Mouse (Mus musculus) hindbrain, embryonic 13.5 days (tissue): ENCODE measurements around the gene Btbd6. TPM values are rescaled to one million over a fixed set of nuclear protein-coding genes. Genes with fewer than 3 reads are reported as not detected.

Source experiments
- ATAC-seq: fragments of 200-750 bp; cut with Nextera tagmentation; 2 replicates; pipeline ENCODE4 v1.8.0; 2017; ENCODE audit warnings: moderate TSS enrichment; ENCODE audit not compliant: low FRiP score
- H3K27ac ChIP-seq: fragments of 300-500 bp; sonication (generic); 2 replicates; pipeline ENCODE4 v1.5.1; 2015; ENCODE audit warnings: inconsistent platforms, mild to moderate bottlenecking, moderate library complexity
- H3K27me3 ChIP-seq: fragments of 300-500 bp; sonication (generic); 2 replicates; pipeline ENCODE4 v1.6.1; 2015; ENCODE audit warnings: mild to moderate bottlenecking, inconsistent platforms
- H3K36me3 ChIP-seq: fragments of 300-500 bp; sonication (generic); 2 replicates; pipeline ENCODE4 v1.6.1; 2015; ENCODE audit warnings: mild to moderate bottlenecking, inconsistent platforms
- H3K4me1 ChIP-seq: fragments of 300-500 bp; sonication (generic); replicated peaks from 2 replicates; pipeline ENCODE4 v1.6.1; 2015; ENCODE audit warnings: inconsistent platforms
- H3K4me2 ChIP-seq: fragments of 300-500 bp; sonication (generic); 2 replicates; pipeline ENCODE4 v1.6.1; 2015; ENCODE audit warnings: inconsistent platforms, mild to moderate bottlenecking, moderate library complexity
- H3K4me3 ChIP-seq: fragments of 300-500 bp; sonication (generic); 2 replicates; pipeline ENCODE4 v1.5.1; 2015; ENCODE audit warnings: mild to moderate bottlenecking, inconsistent platforms
- H3K9ac ChIP-seq: fragments of 300-500 bp; sonication (generic); 2 replicates; pipeline ENCODE4 v1.6.1; 2015; ENCODE audit warnings: mild to moderate bottlenecking, inconsistent platforms
- H3K9me3 ChIP-seq: fragments of 300-500 bp; sonication (generic); 2 replicates; pipeline ENCODE4 v1.6.1; 2016; ENCODE audit warnings: inconsistent platforms
- WGBS: fragments of 180-500 bp; shearing (Covaris S2); methylation state at CpG from one replicate; pipeline ENCODE4 v1.1.7; 2015; 5-methylcytosine and 5-hydroxymethylcytosine counted together
- polyA plus RNA-seq: library from polyadenylated mRNA; unstranded; fragments of >200 nt; fragmentation: Nextera tagmentation; extraction: Ambion mirVana; gene quantifications from 2 replicates; pipeline ENCODE4 v1.2.1, GENCODE M21; 2015

Gene Btbd6
- polyA plus RNA-seq, 1 experiment from 2014 or later: 40.0 TPM

DNA sequence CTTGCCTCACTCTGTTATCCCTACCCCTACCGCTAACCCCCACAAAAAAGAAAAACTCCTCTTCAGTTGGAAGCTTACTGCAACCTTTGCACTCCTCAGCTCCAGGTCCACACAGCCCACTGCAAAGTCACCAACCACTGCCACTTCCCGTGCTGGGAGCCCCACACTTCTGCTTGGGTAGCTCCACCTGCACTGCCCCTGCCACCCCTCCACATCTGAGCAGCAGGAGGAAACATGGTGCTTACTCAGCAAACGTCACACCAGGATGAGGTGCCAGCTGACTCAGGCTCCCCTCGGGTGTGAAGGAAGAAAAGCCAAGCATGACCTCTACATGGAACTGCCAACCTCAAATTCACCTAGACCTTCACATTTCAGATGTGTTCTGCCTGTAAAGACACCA, 17.9 kb downstream of the Btbd6 start:
- Histone ChIP-seq H3K9ac (no peak overlapping the region), H3K9me3 (no peaks in the 10 kb centered on the region), H3K4me2 (no peak overlapping the region), H3K4me3 (no peak overlapping the region), H3K27ac (no peak overlapping the region), H3K36me3 (peaks cover 34% of the 10 kb centered on the region), H3K27me3 (no peaks in the 10 kb centered on the region), H3K4me1 (peaks cover 28% of the 10 kb centered on the region)
- ATAC-seq: no peak
- 81% methylated on average over 4 of the region's 4 CpGs for WGBS

DNA sequence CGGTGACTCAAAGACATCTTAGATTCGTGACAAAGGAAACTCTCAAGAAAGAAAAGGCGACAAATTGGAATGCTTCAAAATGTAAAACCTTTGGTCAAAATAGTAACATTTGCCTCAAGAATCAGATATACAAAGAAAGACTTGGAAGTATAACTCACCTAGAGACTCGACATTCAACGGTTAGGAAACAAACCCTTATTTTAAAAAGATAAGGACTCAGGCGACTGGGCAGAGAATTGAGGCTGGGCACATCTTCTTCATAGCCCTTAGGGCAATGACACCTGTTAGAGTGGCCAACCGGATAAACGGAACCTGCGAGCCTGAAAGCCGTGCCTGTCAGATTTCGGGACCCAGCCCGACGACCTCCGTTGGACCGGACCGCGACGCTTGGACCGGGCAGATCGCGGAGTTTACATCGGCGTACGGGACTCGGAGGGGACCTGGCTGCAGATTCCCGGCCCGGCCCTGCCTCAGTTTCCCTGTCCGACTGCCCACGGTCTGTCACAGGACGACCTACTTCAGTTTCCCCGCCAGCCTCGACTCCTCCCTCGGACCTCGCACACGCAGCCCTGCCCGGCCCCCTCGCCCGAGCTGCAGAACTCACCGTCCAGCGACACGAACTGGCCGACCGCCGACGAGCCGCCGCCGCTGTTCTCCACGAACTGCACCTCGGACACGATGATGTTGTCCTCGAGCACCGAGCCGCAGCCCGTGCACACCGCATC, 23.4 kb downstream of the Btbd6 start:
- H3K27me3 ChIP-seq: no peaks in the 10 kb centered on the region
- peak overlapping the region; percentile 94 for H3K9ac ChIP-seq
- WGBS: 2% methylated on average over 56 of the region's 56 CpGs
- H3K36me3 ChIP-seq: peaks cover 9% of the 10 kb centered on the region; the same call in 1 of the 2 replicates
- H3K4me3 ChIP-seq: peak overlapping the region; percentile 86
- peaks cover 38% of the 10 kb centered on the region for H3K4me1 ChIP-seq
- peak overlapping the region; percentile 94 for H3K27ac ChIP-seq
- no peak for ATAC-seq
- H3K9me3 ChIP-seq: no peaks in the 10 kb centered on the region
- H3K4me2 ChIP-seq: peak overlapping the region; percentile 88

DNA sequence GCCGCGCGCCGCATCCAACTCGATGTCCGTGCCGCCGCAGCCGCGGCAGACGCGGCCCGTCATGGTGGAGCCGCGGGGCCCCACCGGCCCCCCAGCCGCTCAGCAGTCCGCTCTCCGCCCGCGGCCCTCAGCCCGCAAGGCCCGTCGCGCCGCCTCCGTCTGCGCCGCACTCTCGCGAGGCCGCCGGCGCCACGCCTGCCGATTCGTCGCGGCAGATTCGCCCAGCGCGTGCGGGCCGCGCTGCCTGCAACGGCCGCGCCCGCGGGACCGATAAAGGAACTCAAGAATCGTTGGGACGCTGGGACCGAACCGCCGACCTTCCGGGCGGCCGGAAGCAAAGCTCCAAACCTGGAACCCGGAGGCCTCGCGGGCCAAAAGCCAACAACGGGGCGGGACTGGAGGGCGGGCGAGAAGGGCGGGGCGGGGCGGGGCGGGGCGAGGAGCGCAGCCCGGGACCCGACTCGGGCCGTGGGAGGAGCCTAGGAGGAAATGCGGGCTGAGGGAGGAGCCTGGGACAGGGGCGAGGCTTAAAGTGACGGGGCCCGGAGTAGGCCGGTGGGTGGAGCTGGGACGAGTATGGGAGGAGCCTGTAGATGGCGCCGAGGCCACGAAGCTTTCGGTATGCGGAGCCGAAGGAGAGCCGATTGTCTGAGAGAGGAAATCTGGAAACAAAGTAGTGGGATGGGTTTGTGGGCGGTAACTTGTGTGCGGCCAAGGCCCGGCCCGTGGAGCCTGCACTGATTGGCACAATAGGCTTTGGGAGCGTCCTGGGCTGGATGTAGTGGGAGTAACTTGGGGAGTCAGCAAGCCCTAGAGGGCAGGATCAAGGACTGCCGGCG, 24.2 kb downstream of the Btbd6 start, which contains the start of gene Brf1:
Gene Brf1, minus strand, starts transcription at position 411 of the 839 bp plus-strand sequence.
- peak; percentile 98 for ATAC-seq
- WGBS: under 1% methylated on average over 96 of the region's 96 CpGs
- Histone ChIP-seq H3K27me3 (no peaks in the 10 kb centered on the region), H3K9me3 (no peaks in the 10 kb centered on the region), H3K36me3 (peaks cover 8% of the 10 kb centered on the region; the same call in 1 of the 2 replicates), H3K4me1 (peaks cover 38% of the 10 kb centered on the region), H3K27ac (peak within 1 kb of the TSS; percentile 94), H3K4me3 (peak within 1 kb of the TSS; percentile 86), H3K4me2 (peak within 1 kb of the TSS; percentile 88), H3K9ac (peak within 1 kb of the TSS; percentile 94)

DNA sequence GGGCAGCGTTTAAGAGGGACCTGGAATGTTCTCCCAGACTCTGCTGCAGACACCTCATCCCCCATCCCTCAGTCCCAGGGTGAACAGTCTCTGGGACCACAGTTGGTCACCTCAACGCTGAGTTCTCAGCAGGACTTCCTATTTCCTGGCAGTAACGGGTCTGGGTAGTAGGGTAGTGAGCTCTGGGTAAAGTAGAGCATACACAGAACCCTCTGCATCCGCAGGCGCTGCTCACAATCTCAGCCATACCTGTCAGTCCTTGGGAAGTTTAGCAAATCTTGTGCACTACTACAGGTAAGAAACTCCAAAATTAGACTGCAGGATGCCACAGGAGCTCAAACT, 24.8 kb downstream of the Btbd6 start:
- peak; percentile 60 for ATAC-seq
- Histone ChIP-seq H3K9ac (peak overlapping the region; percentile 94), H3K9me3 (no peaks in the 10 kb centered on the region), H3K36me3 (peaks cover 8% of the 10 kb centered on the region; the same call in 1 of the 2 replicates), H3K27me3 (no peaks in the 10 kb centered on the region), H3K4me2 (peak overlapping the region; percentile 88), H3K4me3 (peak overlapping the region; percentile 86), H3K27ac (peak overlapping the region; percentile 94), H3K4me1 (peaks cover 38% of the 10 kb centered on the region)
- WGBS: 3% methylated on average over 5 of the region's 5 CpGs

DNA sequence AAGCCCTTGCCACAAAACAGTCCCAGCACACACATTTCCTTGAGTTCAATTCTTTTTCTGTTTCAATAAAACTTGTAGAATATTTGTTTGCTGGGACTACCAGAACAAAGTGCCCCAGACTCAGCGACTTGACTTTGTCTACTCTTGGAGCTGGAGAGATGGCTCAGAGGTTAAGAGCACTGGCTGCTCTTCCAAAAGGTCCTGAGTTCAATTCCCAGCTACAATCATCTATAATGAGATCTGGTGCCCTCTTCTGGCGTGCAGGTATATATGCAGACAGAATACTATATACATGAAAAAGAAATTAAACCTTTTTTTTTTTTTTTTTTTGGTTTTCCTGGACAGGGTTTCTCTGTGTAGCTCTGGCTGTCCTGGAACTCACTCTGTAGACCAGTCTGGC, 26.4 kb downstream of the Btbd6 start:
- Histone ChIP-seq H3K9me3 (no peaks in the 10 kb centered on the region), H3K4me3 (no peak overlapping the region), H3K36me3 (no peaks in the 10 kb centered on the region), H3K9ac (no peak overlapping the region), H3K27ac (no peak overlapping the region), H3K4me2 (no peak overlapping the region), H3K27me3 (no peaks in the 10 kb centered on the region), H3K4me1 (peaks cover 30% of the 10 kb centered on the region)
- WGBS: 42% methylated on average over 2 of the region's 2 CpGs
- no peak for ATAC-seq

DNA sequence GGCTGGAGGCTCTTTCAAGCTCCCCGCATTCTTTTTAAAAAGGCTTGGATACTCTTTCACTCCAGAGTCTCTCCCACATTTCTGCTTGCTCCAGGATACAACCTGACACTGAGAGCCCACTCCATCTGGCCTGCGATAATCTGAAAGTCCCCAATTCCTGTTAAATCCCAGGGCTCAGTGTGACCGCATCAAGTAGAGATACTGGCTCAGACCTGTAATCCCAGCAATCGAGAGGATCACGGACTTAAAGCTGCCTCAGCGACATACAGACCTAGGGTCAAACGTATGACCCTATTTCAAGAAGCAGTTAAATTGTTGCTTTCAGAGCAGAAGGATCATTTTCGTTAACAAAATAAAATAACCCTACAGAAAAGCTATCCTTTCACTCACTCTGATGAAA, 27.7 kb downstream of the Btbd6 start:
- peak overlapping the region; percentile 24 for H3K9ac ChIP-seq
- H3K4me2 ChIP-seq: no peak overlapping the region
- no peak overlapping the region for H3K27ac ChIP-seq
- H3K27me3 ChIP-seq: no peaks in the 10 kb centered on the region
- peaks cover 17% of the 10 kb centered on the region for H3K4me1 ChIP-seq
- WGBS: 82% methylated on average over 8 of the region's 8 CpGs
- ATAC-seq: no peak
- H3K9me3 ChIP-seq: no peaks in the 10 kb centered on the region
- no peak overlapping the region for H3K4me3 ChIP-seq
- H3K36me3 ChIP-seq: no peaks in the 10 kb centered on the region

DNA sequence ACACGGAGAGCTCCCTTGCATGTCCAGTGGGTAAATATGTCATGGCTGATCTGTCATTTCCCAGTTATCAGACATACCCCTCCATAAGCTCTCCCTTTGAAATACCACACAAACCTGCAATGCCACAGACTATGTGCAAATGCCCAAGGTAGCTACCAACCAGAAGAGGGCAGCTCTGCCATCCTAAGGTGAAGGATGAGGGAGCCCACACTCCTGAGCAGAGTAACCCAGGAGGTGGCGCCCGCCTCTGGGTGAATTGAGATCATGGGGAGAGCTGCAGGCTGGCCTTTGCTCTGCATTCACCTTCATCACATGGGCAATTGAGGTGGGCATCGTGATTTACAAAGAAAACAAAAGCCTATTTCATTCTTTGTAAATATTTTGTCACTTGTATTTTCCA, 28.7 kb downstream of the Btbd6 start:
- H3K27me3 ChIP-seq: no peaks in the 10 kb centered on the region
- no peak overlapping the region for H3K9ac ChIP-seq
- no peak overlapping the region for H3K4me3 ChIP-seq
- peaks cover 9% of the 10 kb centered on the region for H3K4me1 ChIP-seq
- no peak for ATAC-seq
- H3K27ac ChIP-seq: no peak overlapping the region
- WGBS: 25% methylated on average over 4 of the region's 4 CpGs
- H3K4me2 ChIP-seq: no peak overlapping the region
- H3K9me3 ChIP-seq: no peaks in the 10 kb centered on the region
- no peaks in the 10 kb centered on the region for H3K36me3 ChIP-seq

DNA sequence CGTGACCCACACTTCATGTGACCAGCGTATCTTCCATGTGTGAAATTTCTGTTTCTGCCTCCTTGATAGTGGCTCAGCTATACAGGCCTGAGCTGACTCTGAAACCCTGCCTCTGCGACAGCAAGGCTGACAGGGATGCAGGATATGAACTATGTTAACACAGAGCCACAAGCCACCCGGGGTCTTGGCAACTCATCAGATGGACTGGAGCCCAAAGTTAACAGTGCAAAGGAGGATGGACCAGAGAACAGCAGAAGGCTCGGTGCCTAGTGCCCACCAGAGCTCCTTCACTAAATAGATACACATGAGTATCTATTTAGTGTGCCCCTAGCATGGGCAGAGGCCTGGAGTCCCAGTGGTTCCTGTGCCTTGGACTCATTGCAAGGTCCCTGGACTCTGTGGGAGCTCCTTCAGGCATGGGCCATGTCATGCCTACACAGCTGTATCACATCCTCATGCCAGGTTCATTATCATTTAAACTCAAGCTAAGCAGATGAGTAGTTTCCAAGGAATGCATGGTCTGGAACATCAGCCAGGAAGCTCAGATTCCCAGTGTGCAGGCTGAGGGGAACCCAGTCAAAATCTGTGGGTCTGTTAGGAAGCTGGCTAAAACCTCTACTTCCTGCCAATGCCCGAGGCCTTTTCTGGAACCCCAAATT, 35.5 kb downstream of the Btbd6 start:
- no peak overlapping the region for H3K4me3 ChIP-seq
- no peak overlapping the region for H3K27ac ChIP-seq
- H3K27me3 ChIP-seq: no peaks in the 10 kb centered on the region
- no peak overlapping the region for H3K4me2 ChIP-seq
- no peak overlapping the region for H3K9ac ChIP-seq
- no peaks in the 10 kb centered on the region for H3K36me3 ChIP-seq
- no peaks in the 10 kb centered on the region for H3K9me3 ChIP-seq
- ATAC-seq: no peak
- peaks cover 34% of the 10 kb centered on the region for H3K4me1 ChIP-seq
- WGBS: 90% methylated on average over 6 of the region's 6 CpGs

DNA sequence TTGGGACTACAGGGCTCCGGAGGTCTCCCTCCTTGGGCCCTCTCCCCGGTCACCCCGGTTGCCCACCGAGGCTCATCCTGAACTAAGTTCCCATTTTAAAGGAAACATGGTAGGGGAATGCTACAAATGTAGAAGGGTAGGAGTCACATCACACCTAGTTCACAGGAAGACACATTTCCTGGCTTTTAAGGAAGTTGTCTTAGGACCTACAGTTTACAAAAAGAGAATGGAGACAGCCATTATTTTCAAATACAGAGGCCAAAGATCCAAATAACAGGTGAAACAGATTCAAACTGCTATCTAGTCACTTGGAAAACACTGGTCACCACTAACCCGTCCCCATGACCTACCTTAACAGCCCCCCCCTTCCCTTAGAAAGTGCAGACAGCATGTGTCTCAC, 36.2 kb downstream of the Btbd6 start:
- Histone ChIP-seq H3K9ac (0 out of 2 replicates have a peak overlapping the region, but pooled peaks have one; percentile 84), H3K4me2 (no peak overlapping the region), H3K4me3 (no peak overlapping the region), H3K27ac (peak overlapping the region; percentile 96), H3K9me3 (no peaks in the 10 kb centered on the region), H3K36me3 (no peaks in the 10 kb centered on the region), H3K27me3 (no peaks in the 10 kb centered on the region), H3K4me1 (peaks cover 40% of the 10 kb centered on the region)
- 94% methylated on average over 5 of the region's 5 CpGs for WGBS
- no peak for ATAC-seq

DNA sequence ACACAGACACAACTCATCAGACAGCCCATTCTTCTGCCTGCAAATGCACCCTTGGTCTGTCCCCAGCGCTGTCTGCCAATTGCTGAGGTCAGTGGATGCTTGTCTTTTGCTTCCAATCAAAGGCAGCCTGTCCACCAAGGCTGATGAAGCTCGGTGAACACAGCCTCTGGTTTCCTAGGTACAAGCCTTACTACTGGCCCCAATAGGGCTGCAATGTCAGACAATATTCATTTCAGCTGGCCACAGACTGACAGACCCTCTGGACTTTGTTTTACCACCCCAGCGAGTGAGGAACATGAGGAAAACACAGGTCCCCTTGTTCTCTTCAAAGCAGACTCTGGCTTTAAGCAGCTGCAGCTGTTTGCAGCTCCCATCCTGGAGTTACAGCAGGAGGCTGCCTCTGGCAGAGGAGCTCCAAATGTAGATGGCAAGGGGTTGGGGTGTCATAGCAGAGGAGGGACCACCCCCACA, 36.8 kb downstream of the Btbd6 start:
- Histone ChIP-seq H3K4me1 (peaks cover 46% of the 10 kb centered on the region), H3K4me3 (peak overlapping the region; percentile 95), H3K27me3 (no peaks in the 10 kb centered on the region), H3K9ac (peak overlapping the region; percentile 84), H3K27ac (peak overlapping the region; percentile 96), H3K9me3 (no peaks in the 10 kb centered on the region), H3K4me2 (peak overlapping the region; percentile 64), H3K36me3 (no peaks in the 10 kb centered on the region)
- ATAC-seq: no peak
- WGBS: 53% methylated on average over 3 of the region's 3 CpGs

DNA sequence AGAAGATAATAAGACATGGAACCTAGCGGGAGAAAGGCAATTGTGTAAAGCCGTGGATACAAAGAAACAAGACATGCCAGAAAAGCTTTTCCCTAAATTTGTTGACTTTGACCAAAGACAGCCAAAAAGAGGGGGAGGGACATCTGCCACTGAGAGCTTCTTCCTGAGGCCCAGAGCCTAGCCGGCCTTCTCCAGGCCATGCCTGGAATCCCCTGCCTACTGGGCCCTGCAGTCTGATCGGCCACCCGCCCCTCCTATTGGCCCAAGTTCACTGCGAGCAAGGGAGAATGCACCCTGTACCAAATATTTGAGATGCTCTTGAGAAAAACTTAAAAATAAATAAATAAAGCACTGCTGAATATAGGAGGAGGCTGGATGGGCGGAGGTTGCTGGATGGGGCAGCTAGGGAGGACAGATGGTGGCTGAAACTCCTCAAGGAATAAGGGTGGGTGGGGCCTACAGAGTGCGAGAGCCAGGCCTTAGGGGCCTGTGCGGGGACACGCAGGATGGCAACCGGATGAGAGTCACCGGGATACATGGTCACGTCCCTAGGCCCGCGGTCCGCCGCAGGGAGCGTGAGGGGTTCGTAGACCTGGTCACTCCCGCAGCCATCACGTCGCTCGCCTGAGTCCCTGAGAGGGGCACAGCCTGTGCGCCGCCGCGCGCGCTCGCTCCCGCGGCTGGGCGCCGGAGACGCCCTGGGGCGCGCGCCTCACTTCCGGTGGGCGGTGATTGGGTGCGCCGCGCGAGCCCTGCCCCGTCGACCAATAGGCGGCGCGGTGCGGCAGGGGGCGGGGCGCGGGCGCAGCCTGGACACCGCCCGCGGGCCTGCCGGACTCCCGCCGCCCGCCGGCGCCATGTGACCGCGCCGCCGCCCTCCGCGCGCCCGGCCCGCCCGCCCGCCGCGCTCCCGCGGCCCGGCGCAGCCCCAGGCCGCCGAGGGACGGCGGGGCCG, 37.6 kb downstream of the Btbd6 start, which contains the start of gene Pacs2:
Gene Pacs2, plus strand, starts transcription at position 905 of the 955 bp plus-strand sequence.
- peaks cover 53% of the 10 kb centered on the region for H3K4me1 ChIP-seq
- H3K9ac ChIP-seq: peak within 1 kb of the TSS; percentile 98
- no peaks in the 10 kb centered on the region for H3K9me3 ChIP-seq
- peak within 1 kb of the TSS; percentile 96 for H3K27ac ChIP-seq
- ATAC-seq: peak; percentile 92
- no peaks in the 10 kb centered on the region for H3K27me3 ChIP-seq
- H3K4me3 ChIP-seq: peak within 1 kb of the TSS; percentile 95
- no peaks in the 10 kb centered on the region for H3K36me3 ChIP-seq
- peak within 1 kb of the TSS; percentile 89 for H3K4me2 ChIP-seq
- WGBS: 3% methylated on average over 44 of the region's 85 CpGs
